23 mouse cellular contexts compared by ENCODE assay signal in genomic region chr1:164235078-164235477, GRCm38 (mm10). TPM values are rescaled to one million over a fixed set of nuclear protein-coding genes. Genes with fewer than 3 reads are reported as not detected.
DNase-seq lines count a peak whose midpoint lies in the region; ATAC-seq and TF ChIP-seq lines count a peak whose summit lies in the region.
"Had no signal": no experiment of that assay in that cellular context is flagged by ENCODE, and none has a peak within 500 bp of the region (broad histone marks: within the 10 kb centered on the region; RNA-seq: fewer than 3 reads in every experiment).

No protein-coding gene starts in this region.

- no peaks in the 10 kb centered on the region for H3K9me3 ChIP-seq in kidney, embryonic 15.5 days (replicated peaks)
- H3K9me3 ChIP-seq in lung, embryonic 14.5 days (ENCODE audit: low read depth, low read length), result no peaks in the 10 kb centered on the region
- no peaks in the 10 kb centered on the region for H3K9me3 ChIP-seq in liver, embryonic 15.5 days (replicated peaks)
- H3K9me3 ChIP-seq: embryonic facial prominence, embryonic 13.5 days; forebrain, embryonic 12.5 days; G1E; heart, embryonic 15.5 days; hindbrain, embryonic 13.5 days had no signal

- no peak overlapping the region for H3K27ac ChIP-seq in kidney, embryonic 15.5 days
- H3K27ac ChIP-seq in lung, embryonic 14.5 days (ENCODE audit: low read depth), result no peak overlapping the region
- 0 out of 2 replicates have a peak overlapping the region, but pooled peaks have one; percentile 51 for H3K27ac ChIP-seq in liver, embryonic 15.5 days (replicated peaks)
- H3K27ac ChIP-seq: embryonic facial prominence, embryonic 13.5 days; forebrain, embryonic 12.5 days; heart, adult 2 months; heart, embryonic 15.5 days; hindbrain, embryonic 13.5 days had no signal

- H3K36me3 ChIP-seq in kidney, embryonic 15.5 days, result no peaks in the 10 kb centered on the region
- H3K36me3 ChIP-seq in lung, embryonic 14.5 days (ENCODE audit: insufficient read depth), result no peaks in the 10 kb centered on the region
- no peaks in the 10 kb centered on the region for H3K36me3 ChIP-seq in liver, embryonic 15.5 days (replicated peaks)
- H3K36me3 ChIP-seq: embryonic facial prominence, embryonic 13.5 days; forebrain, embryonic 12.5 days; G1E; heart, embryonic 15.5 days; hindbrain, embryonic 13.5 days had no signal

- no peak for TF ChIP-seq CTCF in lung, embryonic 14.5 days (IDR thresholded peaks at IDR 0.05; ENCODE audit: low read depth)

- no peaks in the 10 kb centered on the region for H3K4me1 ChIP-seq in kidney, embryonic 15.5 days
- H3K4me1 ChIP-seq in lung, embryonic 14.5 days (ENCODE audit: insufficient read depth), result no peaks in the 10 kb centered on the region
- H3K4me1 ChIP-seq in liver, embryonic 15.5 days (replicated peaks), result 0 out of 2 replicates have a peak, but pooled peaks cover 2% of the 10 kb centered on the region
- H3K4me1 ChIP-seq: embryonic facial prominence, embryonic 13.5 days; forebrain, embryonic 12.5 days; heart, embryonic 15.5 days; hindbrain, embryonic 13.5 days had no signal

- WGBS in kidney, embryonic 15.5 days, result 55% methylated on average over 7 of the region's 7 CpGs
- WGBS in lung, embryonic 14.5 days, result 31% methylated on average over 7 of the region's 7 CpGs
- 58% methylated on average over 7 of the region's 7 CpGs for WGBS in liver, embryonic 15.5 days (ENCODE audit: insufficient replicate concordance)

- H3K9ac ChIP-seq in kidney, embryonic 15.5 days, result no peak overlapping the region
- no peak overlapping the region for H3K9ac ChIP-seq in lung, embryonic 14.5 days
- no peak overlapping the region for H3K9ac ChIP-seq in liver, embryonic 15.5 days
- H3K9ac ChIP-seq: embryonic facial prominence, embryonic 13.5 days; forebrain, embryonic 12.5 days; forebrain, postnatal 0 days; heart, embryonic 15.5 days; hindbrain, embryonic 13.5 days had no signal

- H3K4me3 ChIP-seq in kidney, embryonic 15.5 days (replicated peaks), result no peak overlapping the region
- no peak overlapping the region for H3K4me3 ChIP-seq in lung, embryonic 14.5 days (ENCODE audit: low read depth, low read length)
- H3K4me3 ChIP-seq in liver, embryonic 15.5 days (replicated peaks), result no peak overlapping the region
- H3K4me3 ChIP-seq: embryonic facial prominence, embryonic 13.5 days; forebrain, embryonic 12.5 days; heart, adult 2 months; heart, embryonic 15.5 days; hindbrain, embryonic 13.5 days had no signal

- ATAC-seq in kidney, embryonic 15.5 days (replicated peaks; ENCODE audit: low FRiP score), result 0 out of 2 replicates have a peak, but pooled peaks have one; percentile 43
- ATAC-seq in lung, embryonic 14.5 days (ENCODE audit: insufficient read depth), result 0 out of 2 replicates have a peak, but pooled peaks have one; percentile 28
- ATAC-seq in liver, embryonic 15.5 days (ENCODE audit: insufficient read depth), result peak; percentile 61
- ATAC-seq: CD4-positive, CD25-positive, alpha-beta regulatory T cell, adult 4 months; forebrain, postnatal 0 days had no signal

- H3K4me2 ChIP-seq in kidney, embryonic 15.5 days, result no peak overlapping the region
- H3K4me2 ChIP-seq in lung, embryonic 14.5 days, result no peak overlapping the region
- 0 out of 2 replicates have a peak overlapping the region, but pooled peaks have one; percentile 15 for H3K4me2 ChIP-seq in liver, embryonic 15.5 days
- H3K4me2 ChIP-seq: embryonic facial prominence, embryonic 13.5 days; forebrain, embryonic 12.5 days; heart, embryonic 11.5 days; heart, embryonic 15.5 days; hindbrain, embryonic 13.5 days had no signal

- no peak for DNase-seq in kidney, postnatal 10 days
- DNase-seq in lung, embryonic 14.5 days, result no peak
- DNase-seq in lung, postnatal 14 days, result no peak
- DNase-seq in ovary, adult 18-20 months (ENCODE audit: low spot score), result no peak
- DNase-seq in layer of hippocampus, adult 9-11 months, result no peak
- DNase-seq: adrenal gland, adult 8-10 months; B cell, adult 2 months; cerebellum, adult 11 months; cerebellum, adult 8-10 months; cerebellum, postnatal 36 days; forebrain, postnatal 0 days; gastrocnemius, postnatal 14 days; heart, adult 2 months; heart, postnatal 14 days had no signal

- no peaks in the 10 kb centered on the region for H3K27me3 ChIP-seq in kidney, embryonic 15.5 days
- H3K27me3 ChIP-seq in lung, embryonic 14.5 days (ENCODE audit: insufficient read depth, low read length), result no peaks in the 10 kb centered on the region
- H3K27me3 ChIP-seq in liver, embryonic 15.5 days, result no peaks in the 10 kb centered on the region
- H3K27me3 ChIP-seq: embryonic facial prominence, embryonic 13.5 days; forebrain, embryonic 12.5 days; heart, embryonic 15.5 days; hindbrain, embryonic 13.5 days had no signal

RNA-seq across cellular contexts. Expression of gene Slc19a2, which starts 13.8 kb away (rescaled TPM):
- 9.1 and 10.4 TPM in 2 replicates for polyA plus RNA-seq in kidney, embryonic 15.5 days (2015; fragmentation: Nextera tagmentation; extraction: Ambion mirVana)
- 9.2 and 9.4 TPM in 2 replicates for polyA plus RNA-seq in lung, embryonic 14.5 days (2014; fragmentation: Nextera tagmentation; extraction: Ambion mirVana)
- polyA plus RNA-seq in liver, embryonic 15.5 days (2015; fragmentation: Nextera tagmentation; extraction: Ambion mirVana), result 26.0 and 27.7 TPM in 2 replicates

RNA-seq across cellular contexts. Expression of gene Ccdc181, which starts 40.3 kb away (rescaled TPM):
- polyA plus RNA-seq in kidney, embryonic 15.5 days (2015; fragmentation: Nextera tagmentation; extraction: Ambion mirVana), result 11.0 and 11.4 TPM in 2 replicates
- polyA plus RNA-seq in lung, embryonic 14.5 days (2014; fragmentation: Nextera tagmentation; extraction: Ambion mirVana), result 5.0 and 6.0 TPM in 2 replicates
- 2.8 and 3.2 TPM in 2 replicates for polyA plus RNA-seq in liver, embryonic 15.5 days (2015; fragmentation: Nextera tagmentation; extraction: Ambion mirVana)
